Mouse (Mus musculus): ENCODE results near the gene Fcer1a. TPM values are rescaled to one million over a fixed set of nuclear protein-coding genes. Genes with fewer than 3 reads are reported as not detected.
"Not testable (repeated sequence)": the region's sequence is repeated elsewhere in the genome, so short reads cannot be mapped to it uniquely, and the experiment has no call there.

The Fcer1a gene
- total RNA-seq (2021), result not detected

GRCm38 (mm10) chr1:173227081-173227480 is at the start of gene Fcer1a:
Fcer1a (minus strand) TSS chr1:173227214.
- DNase-seq, result no peak
- intact Hi-C loops (cut with DNase I), result no loop called here

DNA sequence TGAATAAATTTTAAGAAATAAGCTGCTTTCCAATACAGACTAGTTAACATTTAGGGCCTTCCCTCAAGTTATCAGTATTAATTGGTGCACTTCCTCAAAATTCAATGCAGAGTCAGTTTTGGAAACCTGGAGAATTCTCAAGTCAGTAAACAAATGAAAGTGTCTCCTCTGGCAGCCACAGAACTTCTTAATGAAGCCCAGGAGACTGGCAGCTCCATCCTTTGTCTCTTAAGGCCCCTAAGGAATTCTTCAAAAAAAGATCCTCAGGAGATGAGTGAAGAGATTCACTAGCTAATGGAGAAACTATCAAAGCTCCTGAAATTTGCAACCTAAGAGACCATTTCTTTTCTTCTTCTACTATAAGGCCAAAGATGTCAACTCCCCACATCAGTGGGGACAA is 38.7 kb upstream of the Fcer1a start, which contains the start of gene Olfr418:
TSS of gene Olfr418 (plus strand) at position 301 of the 400 bp plus-strand sequence.
- DNase-seq, result no peak
- intact Hi-C loops (cut with DNase I), result no loop called here

DNA sequence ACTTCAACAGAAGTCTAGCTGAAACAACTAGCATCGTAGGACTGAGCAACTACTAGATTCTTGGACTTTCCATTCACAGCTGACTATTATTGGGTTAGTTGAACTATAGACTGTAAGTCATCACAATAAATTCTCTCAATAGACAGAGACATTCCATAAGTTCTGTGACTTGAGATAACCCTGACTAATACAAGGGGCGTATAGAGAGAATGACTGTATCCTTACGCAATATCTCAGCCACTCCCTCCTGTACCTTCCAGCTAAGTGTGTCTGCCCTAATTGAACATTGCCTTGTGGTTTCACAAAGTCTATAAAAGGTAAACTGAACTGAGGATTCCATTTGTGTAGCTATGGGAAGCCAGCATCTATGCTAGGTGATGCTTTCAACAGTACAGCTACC is 22.9 kb upstream of the Fcer1a start:
- DNase-seq, result no peak
- intact Hi-C loops (cut with DNase I), result no loop called here

GRCm38 (mm10) chr1:173237004-173237403 is 10.0 kb upstream of the Fcer1a start:
- DNase-seq; intact Hi-C loops (cut with DNase I): not testable (repeated sequence)

- intact Hi-C loops (cut with DNase I), result no loop called here
- DNase-seq, result no peak
Measured at GRCm38 (mm10) chr1:173216481-173216880, 10.5 kb downstream of the Fcer1a start.

- DNase-seq, result no peak
- intact Hi-C loops (cut with DNase I), result no loop called here
Measured at GRCm38 (mm10) chr1:173212092-173212491, 14.9 kb downstream of the Fcer1a start, which contains the start of gene Olfr1404. Olfr1404 (plus strand) TSS chr1:173212392.

GRCm38 (mm10) chr1:173197508-173197907 is 29.5 kb downstream of the Fcer1a start, which contains the start of gene Olfr218:
Olfr218 (plus strand) TSS chr1:173197808.
- no peak for DNase-seq
- intact Hi-C loops (cut with DNase I), result no loop called here

GRCm38 (mm10) chr1:173196359-173196758 is 30.7 kb downstream of the Fcer1a start:
- no peak for DNase-seq
- intact Hi-C loops (cut with DNase I), result no loop called here

GRCm38 (mm10) chr1:173192059-173192458 is 35.0 kb downstream of the Fcer1a start:
- intact Hi-C loops (cut with DNase I), result no loop called here

DNA sequence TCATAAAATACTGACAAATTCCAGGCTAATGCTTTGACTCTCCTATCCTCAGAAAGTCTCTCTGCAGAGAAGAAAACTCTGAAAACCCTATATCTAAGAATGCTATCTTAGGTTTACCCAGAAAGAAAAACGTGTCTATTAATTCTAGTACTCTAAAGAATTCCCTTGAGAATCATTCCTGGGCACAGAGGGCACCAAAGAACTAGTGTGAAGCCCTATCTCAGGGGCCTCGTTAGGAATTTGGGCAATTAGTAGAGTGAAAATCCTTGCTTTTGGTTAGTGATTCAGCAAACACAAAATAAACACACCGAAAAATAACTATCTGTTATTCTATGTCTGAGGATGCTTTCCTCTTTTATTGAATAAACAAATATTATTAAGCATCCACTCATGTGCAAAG is 36.5 kb downstream of the Fcer1a start, which contains the start of gene Olfr1406:
TSS of gene Olfr1406 (minus strand) at position 101 of the 400 bp plus-strand sequence.
- no peak for DNase-seq
- intact Hi-C loops (cut with DNase I), result no loop called here

More at GRCm38 (mm10) chr1:173192059-173192458, 35.0 kb downstream of the Fcer1a start:
- DNase-seq, result no peak

DNA sequence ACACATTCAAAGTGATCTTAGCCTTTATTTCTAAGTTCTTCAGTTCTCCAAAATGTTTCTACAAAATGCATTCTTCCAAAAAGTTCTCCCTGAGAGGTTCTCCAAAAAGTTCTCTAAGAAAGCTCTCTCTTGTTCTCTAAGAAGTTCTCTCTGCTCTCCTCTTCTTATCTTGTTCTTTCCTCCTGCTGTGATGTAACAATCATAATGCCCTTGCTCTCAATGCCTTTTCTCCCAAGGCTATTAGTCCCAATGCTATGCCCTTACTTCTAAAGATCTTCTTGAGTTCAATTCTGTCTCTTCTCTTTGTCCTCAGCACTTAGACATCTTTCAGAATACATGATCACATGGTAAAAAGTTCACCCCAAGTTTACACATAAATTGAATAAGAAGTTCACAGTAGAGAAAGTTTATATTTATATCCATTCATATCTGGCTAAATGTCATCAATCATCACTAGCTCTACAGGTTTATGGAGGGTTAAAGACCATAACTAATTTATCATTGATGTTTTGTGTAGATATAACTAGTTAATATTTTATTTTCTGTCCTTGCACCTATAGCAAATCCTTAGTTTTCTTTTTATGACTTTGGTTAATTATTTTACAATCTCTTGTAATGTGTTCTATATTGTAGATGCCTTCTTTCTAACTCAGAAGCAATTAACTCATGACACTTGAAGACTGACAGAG is 52.7 kb downstream of the Fcer1a start:
- DNase-seq, result no peak
- intact Hi-C loops (cut with DNase I), result no loop called here

Other genes starting within 250 kb of the Fcer1a start
- not detected for gene Olfr1408, start 89.8 kb downstream of the Fcer1a start, total RNA-seq (2021)
- gene Olfr1406, start 36.6 kb downstream of the Fcer1a start, total RNA-seq (2021), result not detected
- gene Olfr218, start 29.4 kb downstream of the Fcer1a start, total RNA-seq (2021), result not detected
- not detected for gene Olfr1404, start 14.8 kb downstream of the Fcer1a start, total RNA-seq (2021)
- gene Olfr418, start 38.8 kb upstream of the Fcer1a start, total RNA-seq (2021), result not detected
- gene Mptx2, start 50.6 kb upstream of the Fcer1a start, total RNA-seq (2021), result not detected
- 100 to 1,000 TPM; 134 to 136 TPM for gene Ackr1, start 106.5 kb upstream of the Fcer1a start, total RNA-seq (2021)
- 10 to 100 TPM in 1 of 2 experiments, 1 to 10 TPM in 1; 8.3 to 11.1 TPM for gene Aim2, start 123.7 kb upstream of the Fcer1a start, total RNA-seq (2021)
- 100 to 1,000 TPM; 502 to 546 TPM for gene Cadm3, start 140.5 kb upstream of the Fcer1a start, total RNA-seq (2021)

All from left cerebral cortex, postnatal 4 days (tissue).